Mouse (Mus musculus) CH12.LX (cell line): Measurements from ENCODE around the gene Ccdc60. TPM values are rescaled to one million over a fixed set of nuclear protein-coding genes. Genes with fewer than 3 reads are reported as not detected.

Experiments
- DNase-seq: peaks from one replicate; pipeline ENCODE4 v3.0.0-alpha.2; 2013; ENCODE audit errors: extremely low read depth
- H3K27ac ChIP-seq: 2 replicates; pipeline ENCODE4 v1.5.1; 2012; ENCODE audit warnings: low read depth, mild to moderate bottlenecking, control low read depth, moderate library complexity; ENCODE audit not compliant: insufficient read depth
- H3K27me3 ChIP-seq: replicated peaks from 2 replicates; pipeline ENCODE3; 2012; ENCODE audit warnings: inconsistent platforms
- H3K36me3 ChIP-seq, 2 experiments: replicated peaks in 1 of 2; 2 replicates each; pipeline versions ENCODE3 to v1.6.1; 2012; ENCODE audit warnings: inconsistent platforms in 1 of 2, low read length in 1 of 2, mild to moderate bottlenecking in 1 of 2, mixed read lengths in 1 of 2, moderate library complexity in 1 of 2; ENCODE audit not compliant: control insufficient read depth in 1 of 2, insufficient read depth in 1 of 2
- H3K4me1 ChIP-seq, 2 experiments: 2 replicates each; pipeline ENCODE4 v1.6.1; 2012; ENCODE audit warnings: inconsistent platforms in 1 of 2, moderate library complexity in 1 of 2; ENCODE audit not compliant: insufficient read depth in 2 of 2, control insufficient read depth in 1 of 2
- H3K4me2 ChIP-seq: 2 replicates; pipeline ENCODE4 v1.6.1; 2012; ENCODE audit warnings: low read depth, mild to moderate bottlenecking, control low read depth; ENCODE audit not compliant: poor library complexity, insufficient read depth, severe bottlenecking
- H3K4me3 ChIP-seq, 3 experiments: fragments of 150-350 bp in 1 of 3; sonication (generic) in 1 of 3; replicated peaks in 1 of 3; 2 replicates each; pipeline versions ENCODE3 to v1.5.1; 2011 to 2012; ENCODE audit warnings: low read depth in 2 of 3, low read length in 2 of 3, mild to moderate bottlenecking in 2 of 3, moderate library complexity in 2 of 3, control low read depth in 1 of 3, improper control_type of control experiment in 1 of 3, inconsistent platforms in 1 of 3, mixed read lengths in 1 of 3; ENCODE audit not compliant: poor library complexity in 1 of 3
- H3K79me2 ChIP-seq: replicated peaks from 2 replicates; pipeline ENCODE4 v1.6.1; 2012; ENCODE audit warnings: mild to moderate bottlenecking, moderate library complexity; ENCODE audit not compliant: control insufficient read depth, poor library complexity, insufficient read depth, severe bottlenecking; ENCODE audit errors: extremely low read depth
- H3K9ac ChIP-seq: 2 replicates; pipeline ENCODE4 v1.6.1; 2012; ENCODE audit warnings: low read depth, mild to moderate bottlenecking, control low read depth, moderate library complexity; ENCODE audit not compliant: insufficient read depth
- H3K9me3 ChIP-seq: replicated peaks from 2 replicates; pipeline ENCODE3; 2012; ENCODE audit warnings: low read length, inconsistent platforms, mixed read lengths
- BHLHE40 ChIP-seq: IDR thresholded peaks from 2 replicates; pipeline ENCODE4 v1.6.1; 2011; ENCODE audit warnings: mild to moderate bottlenecking, low read depth, low read length, improper control_type of control experiment
- CHD1 ChIP-seq: IDR thresholded peaks from 2 replicates; pipeline ENCODE4 v1.6.1; 2012; ENCODE audit warnings: low read depth, low read length, improper control_type of control experiment, inconsistent platforms
- E2F4 ChIP-seq: IDR thresholded peaks from 2 replicates; pipeline ENCODE4 v1.6.1; 2011; ENCODE audit warnings: low read depth, low read length, improper control_type of control experiment; ENCODE audit not compliant: insufficient replicate concordance
- ELF1 ChIP-seq: IDR thresholded peaks from 2 replicates; pipeline ENCODE4 v1.6.1; 2014; ENCODE audit warnings: low read depth, mild to moderate bottlenecking, inconsistent platforms, low read length, improper control_type of control experiment
- ETS1 ChIP-seq: conservative IDR thresholded peaks from 2 replicates; pipeline ENCODE4 v1.6.1; 2012; ENCODE audit warnings: low read depth, mild to moderate bottlenecking, inconsistent platforms, low read length, improper control_type of control experiment, moderate library complexity
- GABPA ChIP-seq: IDR thresholded peaks from 2 replicates; pipeline ENCODE4 v1.6.1; 2012; ENCODE audit warnings: low read depth, low read length, improper control_type of control experiment, inconsistent platforms; ENCODE audit not compliant: insufficient replicate concordance
- JUN ChIP-seq: IDR thresholded peaks from 2 replicates; pipeline ENCODE4 v1.6.1; 2011; ENCODE audit warnings: low read depth, mild to moderate bottlenecking, low read length, improper control_type of control experiment, moderate library complexity; ENCODE audit not compliant: insufficient read depth
- MAFK ChIP-seq: IDR thresholded peaks from 2 replicates; pipeline ENCODE4 v1.6.1; 2011; ENCODE audit warnings: low read length, improper control_type of control experiment; ENCODE audit not compliant: insufficient replicate concordance
- MEF2A ChIP-seq: IDR thresholded peaks from 2 replicates; pipeline ENCODE4 v1.6.1; 2014; ENCODE audit warnings: low read depth, mild to moderate bottlenecking, inconsistent platforms, low read length, improper control_type of control experiment, borderline replicate concordance
- MXI1 ChIP-seq: IDR thresholded peaks from 2 replicates; pipeline ENCODE4 v1.6.1; 2011; ENCODE audit warnings: mild to moderate bottlenecking, low read depth, low read length, improper control_type of control experiment
- MYC ChIP-seq: IDR thresholded peaks from 2 replicates; pipeline ENCODE4 v1.6.1; 2011; ENCODE audit warnings: low read depth, mild to moderate bottlenecking, improper control_type of control experiment, low read length
- NELFE ChIP-seq: IDR thresholded peaks from 2 replicates; pipeline ENCODE4 v1.6.1; 2011; ENCODE audit warnings: low read depth, low read length, improper control_type of control experiment
- NRF1 ChIP-seq: IDR thresholded peaks from 2 replicates; pipeline ENCODE4 v1.6.1; 2014; ENCODE audit warnings: low read depth, mild to moderate bottlenecking, inconsistent platforms, low read length, improper control_type of control experiment, moderate library complexity
- PAX5 ChIP-seq: IDR thresholded peaks from 2 replicates; pipeline ENCODE4 v1.6.1; 2012; ENCODE audit warnings: low read length, inconsistent platforms, mixed read lengths
- POLR2AphosphoS2 ChIP-seq: IDR thresholded peaks from 2 replicates; pipeline ENCODE4 v1.6.1; 2011; ENCODE audit warnings: low read depth, low read length, improper control_type of control experiment
- RAD21 ChIP-seq: IDR thresholded peaks from 2 replicates; pipeline ENCODE4 v1.6.1; 2011; ENCODE audit warnings: low read depth, mild to moderate bottlenecking, low read length, improper control_type of control experiment, moderate library complexity
- RCOR1 ChIP-seq: conservative IDR thresholded peaks from 2 replicates; pipeline ENCODE4 v1.6.1; 2012; ENCODE audit warnings: low read depth, mild to moderate bottlenecking, inconsistent platforms, low read length, improper control_type of control experiment
- SIN3A ChIP-seq: IDR thresholded peaks from 2 replicates; pipeline ENCODE4 v1.6.1; 2012; ENCODE audit warnings: low read length, improper control_type of control experiment, inconsistent platforms
- TBP ChIP-seq: conservative IDR thresholded peaks from 2 replicates; pipeline ENCODE4 v1.6.1; 2011; ENCODE audit warnings: low read depth, low read length, improper control_type of control experiment
- TCF12 ChIP-seq: IDR thresholded peaks from 2 replicates; pipeline ENCODE4 v1.6.1; 2014; ENCODE audit warnings: low read depth, mild to moderate bottlenecking, inconsistent platforms, low read length, improper control_type of control experiment
- USF1 ChIP-seq: IDR thresholded peaks from 2 replicates; pipeline ENCODE4 v1.6.1; 2014; ENCODE audit warnings: low read depth, mild to moderate bottlenecking, inconsistent platforms, low read length, improper control_type of control experiment
- USF2 ChIP-seq: conservative IDR thresholded peaks from 2 replicates; pipeline ENCODE4 v1.6.1; 2011; ENCODE audit warnings: low read depth, low read length, improper control_type of control experiment
- ZNF384 ChIP-seq: IDR thresholded peaks from 2 replicates; pipeline ENCODE4 v1.6.1; 2012; ENCODE audit warnings: low read depth, low read length, improper control_type of control experiment, inconsistent platforms
- dilution Hi-C: fragments of 300-500 bp; cut with MboI; formaldehyde crosslinking; loops from 2 replicates; pipeline ENCODE4 v1.14.3; 2020; ENCODE audit warnings: low sequenced_read_pairs; ENCODE audit not compliant: extremely low pct_unique_long_range_greater_than_20kb, extremely low pct_ligation_motif_present
- in situ Hi-C: fragments of 300-500 bp; cut with MboI; formaldehyde crosslinking; loops from 3 replicates; pipeline ENCODE4 v1.14.3; 2019; ENCODE audit warnings: low sequenced_read_pairs, low pct_ligation_motif_present, low pct_unique_long_range_greater_than_20kb, mixed read lengths
- polyA plus RNA-seq: library from polyadenylated mRNA; unstranded; fragments of >175 nt; gene quantifications from 2 replicates; pipeline ENCODE4 v1.2.1, GENCODE M21; 2012; ENCODE audit warnings: low read depth; ENCODE audit not compliant: insufficient read length
- total RNA-seq, 2 experiments: library from RNA; depleted of rRNA; stranded (reverse); fragments of 300-350 nt in 1 of 2; fragments of >200 nt in 1 of 2; gene quantifications; 2 replicates each; pipeline ENCODE4 v1.2.3; 2012 to 2014

The Ccdc60 gene
- total and polyA plus RNA-seq, 3 experiments: not detected

GRCm38 (mm10) chr5:116191596-116191995 is 97.2 kb downstream of the Ccdc60 start:
- no peak overlapping the region for H3K9ac ChIP-seq
- no peak overlapping the region for H3K27ac ChIP-seq
- H3K36me3 ChIP-seq: no peaks in the 10 kb centered on the region
- TF ChIP-seq MXI1 (no peak), MAFK (no peak), RAD21 (no peak), MEF2A (no peak), RCOR1 (no peak), USF1 (no peak), SIN3A (no peak), TBP (no peak), NELFE (no peak), JUN (no peak), POLR2AphosphoS2 (no peak), GABPA (no peak), ELF1 (no peak), ZNF384 (no peak), BHLHE40 (no peak), E2F4 (no peak), CHD1 (no peak), PAX5 (no peak)
- TF ChIP-seq, all 38 proteins: peak for 0
- in situ Hi-C loops: no loop called here
- H3K27me3 ChIP-seq: no peaks in the 10 kb centered on the region
- H3K9me3 ChIP-seq: peaks cover 87% of the 10 kb centered on the region
- no peaks in the 10 kb centered on the region for H3K4me1 ChIP-seq
- H3K4me2 ChIP-seq: no peak overlapping the region
- no peaks in the 10 kb centered on the region for H3K79me2 ChIP-seq
- no peak overlapping the region for H3K4me3 ChIP-seq
- dilution Hi-C loops: no loop called here
- no peak for DNase-seq

GRCm38 (mm10) chr5:116189818-116190217 is 99.0 kb downstream of the Ccdc60 start:
- DNase-seq: no peak
- no peaks in the 10 kb centered on the region for H3K4me1 ChIP-seq
- H3K79me2 ChIP-seq: no peaks in the 10 kb centered on the region
- H3K36me3 ChIP-seq: no peaks in the 10 kb centered on the region
- H3K4me3 ChIP-seq: no peak overlapping the region
- no peak overlapping the region for H3K27ac ChIP-seq
- no peak for TF ChIP-seq TCF12
- TF ChIP-seq GABPA: no peak
- no peak for TF ChIP-seq MAFK
- no peak for TF ChIP-seq E2F4
- no peak for TF ChIP-seq MYC
- TF ChIP-seq ETS1: no peak
- no peak for TF ChIP-seq USF2
- TF ChIP-seq JUN: no peak
- no peak for TF ChIP-seq SIN3A
- TF ChIP-seq NRF1: no peak
- TF ChIP-seq RCOR1: no peak
- H3K27me3 ChIP-seq: no peaks in the 10 kb centered on the region
- no peak overlapping the region for H3K4me2 ChIP-seq
- dilution Hi-C loops (no loop called here), in situ Hi-C loops (no loop called here)
- H3K9ac ChIP-seq: no peak overlapping the region
- H3K9me3 ChIP-seq: peaks cover 89% of the 10 kb centered on the region
